Mouse (Mus musculus): ENCODE results near the gene Stk38l. TPM values are rescaled to one million over a fixed set of nuclear protein-coding genes. Genes with fewer than 3 reads are reported as not detected.
"Not testable (repeated sequence)": the region's sequence is repeated elsewhere in the genome, so short reads cannot be mapped to it uniquely, and the experiment has no call there.

Stk38l gene
- total RNA-seq, 2 experiments from 2014 or later: 23.3 to 23.9 TPM

GRCm38 (mm10) chr6:146762264-146762898 is 37.6 kb downstream of the Stk38l start:
- intact Hi-C loops (cut with DNase I): loop anchor here (5.0 kb wide), 2 partner anchors 35 to 350 kb away; no protein-coding TSS in a partner anchor
- no peak for DNase-seq (ENCODE audit: low spot score in 2 of 2)

- no peak for DNase-seq (ENCODE audit: low spot score in 2 of 2)
- intact Hi-C loops (cut with DNase I): loop anchor here (5.0 kb wide), 2 partner anchors 37 to 352 kb away; no protein-coding TSS in a partner anchor
Observed at GRCm38 (mm10) chr6:146764593-146764992, 39.8 kb downstream of the Stk38l start.

- no peak for DNase-seq (ENCODE audit: low spot score in 2 of 2)
- intact Hi-C loops (cut with DNase I): no loop called here
Observed at GRCm38 (mm10) chr6:146765270-146765669, 40.5 kb downstream of the Stk38l start.

- no peak for DNase-seq (ENCODE audit: low spot score in 2 of 2)
- intact Hi-C loops (cut with DNase I): no loop called here
Observed at GRCm38 (mm10) chr6:146768813-146769404, 44.1 kb downstream of the Stk38l start.

- intact Hi-C loops (cut with DNase I): no loop called here
- DNase-seq (ENCODE audit: low spot score in 2 of 2): no peak
Observed at GRCm38 (mm10) chr6:146770005-146770745, 45.4 kb downstream of the Stk38l start.

GRCm38 (mm10) chr6:146770808-146771207 is 46.0 kb downstream of the Stk38l start:
- intact Hi-C loops (cut with DNase I): no loop called here
- DNase-seq (ENCODE audit: low spot score in 2 of 2): no peak

GRCm38 (mm10) chr6:146775864-146776263 is 51.1 kb downstream of the Stk38l start:
- DNase-seq (ENCODE audit: low spot score in 2 of 2); intact Hi-C loops (cut with DNase I): not testable (repeated sequence)

- intact Hi-C loops (cut with DNase I): no loop called here
- DNase-seq (ENCODE audit: low spot score in 2 of 2): no peak
Observed at GRCm38 (mm10) chr6:146776610-146777389, 52.0 kb downstream of the Stk38l start.

GRCm38 (mm10) chr6:146778055-146778454 is 53.3 kb downstream of the Stk38l start:
- intact Hi-C loops (cut with DNase I): no loop called here
- DNase-seq (ENCODE audit: low spot score in 2 of 2): no peak

GRCm38 (mm10) chr6:146781566-146781965 is 56.8 kb downstream of the Stk38l start:
- no peak for DNase-seq (ENCODE audit: low spot score in 2 of 2)
- intact Hi-C loops (cut with DNase I): no loop called here

GRCm38 (mm10) chr6:146793527-146793926 is 68.7 kb downstream of the Stk38l start:
- intact Hi-C loops (cut with DNase I): no loop called here
- no peak for DNase-seq (ENCODE audit: low spot score in 2 of 2)

- DNase-seq (ENCODE audit: low spot score in 2 of 2): no peak
- intact Hi-C loops (cut with DNase I): no loop called here
Observed at GRCm38 (mm10) chr6:146795166-146795923, 70.5 kb downstream of the Stk38l start.

- intact Hi-C loops (cut with DNase I): no loop called here
- peak; percentile 72 to 76 for DNase-seq (ENCODE audit: low spot score in 2 of 2)
Observed at GRCm38 (mm10) chr6:146795924-146796545, 71.2 kb downstream of the Stk38l start, which contains the start of gene Arntl2. TSS of gene Arntl2 (plus strand) at chr6:146796055.

- intact Hi-C loops (cut with DNase I): no loop called here
- DNase-seq (ENCODE audit: low spot score in 2 of 2): no peak
Observed at GRCm38 (mm10) chr6:146797446-146797845, 72.7 kb downstream of the Stk38l start.

- intact Hi-C loops (cut with DNase I): no loop called here
Observed at GRCm38 (mm10) chr6:146809991-146810390, 85.2 kb downstream of the Stk38l start.

GRCm38 (mm10) chr6:146813007-146813406 is 88.2 kb downstream of the Stk38l start:
- intact Hi-C loops (cut with DNase I): no loop called here
- no peak for DNase-seq (ENCODE audit: low spot score in 2 of 2)

More at GRCm38 (mm10) chr6:146809991-146810390, 85.2 kb downstream of the Stk38l start:
- DNase-seq (ENCODE audit: low spot score in 2 of 2): no peak

- DNase-seq (ENCODE audit: low spot score in 2 of 2): no peak
- intact Hi-C loops (cut with DNase I): loop anchor here (10.0 kb wide), 2 partner anchors 424 to 1134 kb away; no protein-coding TSS in a partner anchor
Observed at GRCm38 (mm10) chr6:146820177-146820965, 95.6 kb downstream of the Stk38l start.

GRCm38 (mm10) chr6:146821958-146822357 is 97.2 kb downstream of the Stk38l start:
- no peak for DNase-seq (ENCODE audit: low spot score in 2 of 2)
- intact Hi-C loops (cut with DNase I): loop anchor here (10.0 kb wide), 2 partner anchors 423 to 1133 kb away; no protein-coding TSS in a partner anchor
